Mouse (Mus musculus) stomach, embryonic 14.5 days (tissue): ENCODE measurements at regions not wholly inside any gene's neighbourhood (a gene's known extent, or its start where the extent isn't known, plus 50 kb on each side); places are given as distances from the start of the nearest gene placed in this dataset.

ENCODE experiments used
- ATAC-seq: fragments of 200-750 bp; cut with Nextera tagmentation; 2 replicates; pipeline ENCODE4 v1.8.0; 2017; ENCODE audit warnings: low read depth, moderate TSS enrichment; ENCODE audit not compliant: insufficient number of reproducible peaks, insufficient read depth, low FRiP score
- H3K27ac ChIP-seq: fragments of 300-500 bp; sonication (generic); 2 replicates; pipeline ENCODE4 v1.5.1; 2014; ENCODE audit warnings: mild to moderate bottlenecking, low read length, moderate library complexity, mixed read lengths
- H3K27me3 ChIP-seq: fragments of 300-500 bp; sonication (generic); 2 replicates; pipeline ENCODE4 v1.6.1; 2014; ENCODE audit warnings: low read length, control low read depth, mixed read lengths; ENCODE audit not compliant: control insufficient read depth, insufficient read depth
- H3K36me3 ChIP-seq: fragments of 300-500 bp; sonication (generic); 2 replicates; pipeline ENCODE4 v1.6.1; 2014; ENCODE audit warnings: mild to moderate bottlenecking, control low read depth, low read length, moderate library complexity, mixed read lengths; ENCODE audit not compliant: control insufficient read depth, insufficient read depth
- H3K4me1 ChIP-seq: fragments of 300-500 bp; sonication (generic); 2 replicates; pipeline ENCODE4 v1.6.1; 2014; ENCODE audit warnings: low read length, control low read depth, mixed read lengths; ENCODE audit not compliant: control insufficient read depth, insufficient read depth
- H3K4me2 ChIP-seq: fragments of 300-500 bp; sonication (generic); replicated peaks from 2 replicates; pipeline ENCODE4 v1.6.1; 2014; ENCODE audit warnings: low read depth, low read length, control low read depth
- H3K4me3 ChIP-seq: fragments of 300-500 bp; sonication (generic); 2 replicates; pipeline ENCODE4 v1.5.1; 2014; ENCODE audit warnings: low read depth, low read length, control low read depth
- H3K9ac ChIP-seq: fragments of 300-500 bp; sonication (generic); replicated peaks from 2 replicates; pipeline ENCODE4 v1.6.1; 2014; ENCODE audit warnings: low read depth, mild to moderate bottlenecking, control low read depth, low read length, moderate library complexity, mixed read lengths
- H3K9me3 ChIP-seq: fragments of 300-500 bp; sonication (generic); 2 replicates; pipeline ENCODE4 v1.6.1; 2016; ENCODE audit warnings: low read depth, low read length, control low read depth; ENCODE audit not compliant: control insufficient read depth
- WGBS: fragments of 180-500 bp; shearing (Covaris S2); extraction: QIAGEN DNeasy Blood & Tissue Kit; methylation state at CpG from one replicate; pipeline ENCODE4 v1.1.7; 2014; 5-methylcytosine and 5-hydroxymethylcytosine counted together

GRCm38 (mm10) chr4:70844742-70845141 lies 309.9 kb upstream of the Megf9 start:
- Histone ChIP-seq H3K27ac (no peak overlapping the region), H3K4me3 (no peak overlapping the region), H3K4me1 (no peaks in the 10 kb centered on the region), H3K27me3 (no peaks in the 10 kb centered on the region), H3K4me2 (no peak overlapping the region), H3K9me3 (no peaks in the 10 kb centered on the region), H3K9ac (no peak overlapping the region), H3K36me3 (no peaks in the 10 kb centered on the region)
- no peak for ATAC-seq
- 76% methylated on average over 1 of the region's 1 CpGs for WGBS

GRCm38 (mm10) chr4:70810956-70811316 lies 276.1 kb upstream of the Megf9 start:
- no peak overlapping the region for H3K27ac ChIP-seq
- no peak overlapping the region for H3K9ac ChIP-seq
- no peaks in the 10 kb centered on the region for H3K36me3 ChIP-seq
- no peaks in the 10 kb centered on the region for H3K4me1 ChIP-seq
- 65% methylated on average over 2 of the region's 2 CpGs for WGBS
- H3K4me2 ChIP-seq: no peak overlapping the region
- H3K4me3 ChIP-seq: no peak overlapping the region
- no peak for ATAC-seq
- no peaks in the 10 kb centered on the region for H3K27me3 ChIP-seq
- H3K9me3 ChIP-seq: no peaks in the 10 kb centered on the region

GRCm38 (mm10) chr4:70810311-70810955 lies 275.6 kb upstream of the Megf9 start:
- Histone ChIP-seq H3K4me3 (no peak overlapping the region), H3K27me3 (no peaks in the 10 kb centered on the region), H3K9ac (no peak overlapping the region), H3K4me2 (no peak overlapping the region), H3K4me1 (no peaks in the 10 kb centered on the region), H3K36me3 (no peaks in the 10 kb centered on the region), H3K9me3 (no peaks in the 10 kb centered on the region), H3K27ac (no peak overlapping the region)
- no peak for ATAC-seq

GRCm38 (mm10) chr4:70804925-70805342 lies 270.1 kb upstream of the Megf9 start:
- WGBS: 69% methylated on average over 3 of the region's 3 CpGs
- Histone ChIP-seq H3K27ac (no peak overlapping the region), H3K4me2 (no peak overlapping the region), H3K9me3 (no peaks in the 10 kb centered on the region), H3K27me3 (no peaks in the 10 kb centered on the region), H3K4me3 (no peak overlapping the region), H3K9ac (no peak overlapping the region), H3K4me1 (no peaks in the 10 kb centered on the region), H3K36me3 (no peaks in the 10 kb centered on the region)
- ATAC-seq: no peak

- Histone ChIP-seq H3K9ac (no peak overlapping the region), H3K36me3 (no peaks in the 10 kb centered on the region), H3K4me3 (no peak overlapping the region), H3K27ac (no peak overlapping the region), H3K9me3 (no peaks in the 10 kb centered on the region), H3K4me1 (no peaks in the 10 kb centered on the region), H3K27me3 (no peaks in the 10 kb centered on the region), H3K4me2 (no peak overlapping the region)
- WGBS: 52% methylated on average over 1 of the region's 1 CpGs
- no peak for ATAC-seq
Measured at GRCm38 (mm10) chr4:70798483-70798882, 263.7 kb upstream of the Megf9 start.

- Histone ChIP-seq H3K4me2 (no peak overlapping the region), H3K4me1 (no peaks in the 10 kb centered on the region), H3K27me3 (no peaks in the 10 kb centered on the region), H3K4me3 (no peak overlapping the region), H3K9ac (no peak overlapping the region), H3K27ac (no peak overlapping the region), H3K9me3 (no peaks in the 10 kb centered on the region), H3K36me3 (no peaks in the 10 kb centered on the region)
- 76% methylated on average over 3 of the region's 3 CpGs for WGBS
- ATAC-seq: no peak
Measured at GRCm38 (mm10) chr4:70797935-70798334, 263.1 kb upstream of the Megf9 start.

- no peak overlapping the region for H3K4me3 ChIP-seq
- no peaks in the 10 kb centered on the region for H3K27me3 ChIP-seq
- no peaks in the 10 kb centered on the region for H3K4me1 ChIP-seq
- H3K27ac ChIP-seq: no peak overlapping the region
- no peaks in the 10 kb centered on the region for H3K9me3 ChIP-seq
- no peak for ATAC-seq
- no peak overlapping the region for H3K4me2 ChIP-seq
- H3K9ac ChIP-seq: no peak overlapping the region
- H3K36me3 ChIP-seq: no peaks in the 10 kb centered on the region
- WGBS: 48% methylated on average over 2 of the region's 2 CpGs
Measured at GRCm38 (mm10) chr4:70783487-70783886, 248.7 kb upstream of the Megf9 start.

- Histone ChIP-seq H3K27me3 (no peaks in the 10 kb centered on the region), H3K4me3 (no peak overlapping the region), H3K27ac (no peak overlapping the region), H3K4me1 (no peaks in the 10 kb centered on the region), H3K9ac (no peak overlapping the region), H3K9me3 (no peaks in the 10 kb centered on the region), H3K4me2 (no peak overlapping the region), H3K36me3 (no peaks in the 10 kb centered on the region)
- no peak for ATAC-seq
- WGBS: 44% methylated on average over 2 of the region's 2 CpGs
Measured at GRCm38 (mm10) chr4:70781591-70781990, 246.8 kb upstream of the Megf9 start.

- H3K9me3 ChIP-seq: no peaks in the 10 kb centered on the region
- H3K4me2 ChIP-seq: no peak overlapping the region
- no peak for ATAC-seq
- H3K9ac ChIP-seq: no peak overlapping the region
- H3K4me3 ChIP-seq: no peak overlapping the region
- 63% methylated on average over 1 of the region's 1 CpGs for WGBS
- no peak overlapping the region for H3K27ac ChIP-seq
- no peaks in the 10 kb centered on the region for H3K27me3 ChIP-seq
- no peaks in the 10 kb centered on the region for H3K36me3 ChIP-seq
- no peaks in the 10 kb centered on the region for H3K4me1 ChIP-seq
Measured at GRCm38 (mm10) chr4:70776273-70776672, 241.5 kb upstream of the Megf9 start.
